Mouse (Mus musculus) heart, embryonic 14.5 days (tissue): Measurements from ENCODE around the gene Setd3. TPM values are rescaled to one million over a fixed set of nuclear protein-coding genes. Genes with fewer than 3 reads are reported as not detected.
A peak's percentile ranks its signal among the peaks of the same experiment; 100 is the strongest.

ENCODE experiments used
- ATAC-seq: fragments of 200-750 bp; cut with Nextera tagmentation; 2 replicates; pipeline ENCODE4 v1.8.0; 2017; ENCODE audit warnings: low read depth, moderate TSS enrichment; ENCODE audit not compliant: insufficient number of reproducible peaks, insufficient read depth, low FRiP score
- H3K27ac ChIP-seq, 2 experiments: fragments of 200-500 bp in 1 of 2; fragments of 300-500 bp in 1 of 2; sonication (generic) in 1 of 2; replicated peaks in 1 of 2; 2 replicates each; pipeline ENCODE4 v1.5.1; 2012 to 2014; ENCODE audit warnings: low read depth in 2 of 2, low read length in 2 of 2, control low read depth in 1 of 2, mild to moderate bottlenecking in 1 of 2, mixed read lengths in 1 of 2; ENCODE audit not compliant: control insufficient read depth in 1 of 2, insufficient read depth in 1 of 2
- H3K27me3 ChIP-seq: fragments of 300-500 bp; sonication (generic); 2 replicates; pipeline ENCODE4 v1.6.1; 2014; ENCODE audit warnings: mild to moderate bottlenecking, low read length, control low read depth; ENCODE audit not compliant: control insufficient read depth, insufficient read depth
- H3K36me3 ChIP-seq: fragments of 300-500 bp; sonication (generic); 2 replicates; pipeline ENCODE4 v1.6.1; 2014; ENCODE audit warnings: mild to moderate bottlenecking, control low read depth, low read length, mixed read lengths; ENCODE audit not compliant: control insufficient read depth, insufficient read depth
- H3K4me1 ChIP-seq, 2 experiments: fragments of 200-500 bp in 1 of 2; fragments of 300-500 bp in 1 of 2; sonication (generic) in 1 of 2; 2 replicates each; pipeline ENCODE4 v1.6.1; 2012 to 2014; ENCODE audit warnings: low read length in 2 of 2, control low read depth in 1 of 2, mixed read lengths in 1 of 2; ENCODE audit not compliant: control insufficient read depth in 2 of 2, insufficient read depth in 2 of 2
- H3K4me2 ChIP-seq: fragments of 300-500 bp; sonication (generic); 2 replicates; pipeline ENCODE4 v1.6.1; 2014; ENCODE audit warnings: mild to moderate bottlenecking, low read length
- H3K4me3 ChIP-seq, 2 experiments: fragments of 200-500 bp in 1 of 2; fragments of 300-500 bp in 1 of 2; sonication (generic) in 1 of 2; 2 replicates each; pipeline ENCODE4 v1.5.1; 2012 to 2014; ENCODE audit warnings: low read length in 2 of 2, mild to moderate bottlenecking in 2 of 2, control low read depth in 1 of 2, low read depth in 1 of 2, moderate library complexity in 1 of 2; ENCODE audit not compliant: control insufficient read depth in 1 of 2, insufficient read depth in 1 of 2
- H3K9ac ChIP-seq: fragments of 300-500 bp; sonication (generic); 2 replicates; pipeline ENCODE4 v1.6.1; 2014; ENCODE audit warnings: mild to moderate bottlenecking, low read length
- H3K9me3 ChIP-seq: fragments of 300-500 bp; sonication (generic); 2 replicates; pipeline ENCODE4 v1.6.1; 2016; ENCODE audit warnings: low read length, control low read depth; ENCODE audit not compliant: control insufficient read depth
- whole genome bisulfite sequencing: fragments of 180-500 bp; shearing (Covaris S2); extraction: QIAGEN DNeasy Blood & Tissue Kit; methylation state at CpG from one replicate; pipeline ENCODE4 v1.1.7; 2014; 5-methylcytosine and 5-hydroxymethylcytosine counted together
- polyA plus RNA-seq: library from polyadenylated mRNA; unstranded; fragments of >200 nt; fragmentation: Nextera tagmentation; extraction: Ambion mirVana; gene quantifications from 2 replicates; pipeline ENCODE4 v1.2.1, GENCODE M21; 2014

Setd3 gene
- polyA plus RNA-seq, 1 experiment from 2014 or later = 68.2 TPM

DNA sequence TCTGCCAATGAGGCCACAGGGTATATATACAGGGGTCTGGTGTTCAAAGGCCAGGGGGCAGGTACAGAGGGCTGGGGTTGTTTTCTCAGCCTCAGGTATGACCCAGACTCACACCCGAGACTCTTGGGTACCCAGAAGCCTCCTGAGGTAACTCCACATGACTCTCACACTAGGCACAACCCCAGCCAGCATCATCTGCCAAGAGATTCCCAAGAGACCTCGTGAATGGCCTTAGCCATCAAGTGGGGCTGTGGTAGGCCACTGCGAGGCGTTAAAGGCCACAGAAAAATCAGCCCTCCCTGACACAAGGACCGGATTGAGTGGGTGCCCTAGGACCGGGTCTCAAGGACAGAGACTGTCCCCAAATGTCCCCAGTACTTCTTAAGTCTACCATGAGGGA, 33.4 kb upstream of the Setd3 start:
- Histone ChIP-seq H3K4me2 (no peak overlapping the region), H3K4me1 (peaks cover 35 to 43% of the 10 kb centered on the region in 2 experiments), H3K9me3 (no peaks in the 10 kb centered on the region), H3K36me3 (no peaks in the 10 kb centered on the region), H3K9ac (no peak overlapping the region), H3K27me3 (no peaks in the 10 kb centered on the region), H3K27ac (no peak overlapping the region), H3K4me3 (no peak overlapping the region)
- no peak for ATAC-seq
- 72% methylated on average over 6 of the region's 6 CpGs for WGBS

DNA sequence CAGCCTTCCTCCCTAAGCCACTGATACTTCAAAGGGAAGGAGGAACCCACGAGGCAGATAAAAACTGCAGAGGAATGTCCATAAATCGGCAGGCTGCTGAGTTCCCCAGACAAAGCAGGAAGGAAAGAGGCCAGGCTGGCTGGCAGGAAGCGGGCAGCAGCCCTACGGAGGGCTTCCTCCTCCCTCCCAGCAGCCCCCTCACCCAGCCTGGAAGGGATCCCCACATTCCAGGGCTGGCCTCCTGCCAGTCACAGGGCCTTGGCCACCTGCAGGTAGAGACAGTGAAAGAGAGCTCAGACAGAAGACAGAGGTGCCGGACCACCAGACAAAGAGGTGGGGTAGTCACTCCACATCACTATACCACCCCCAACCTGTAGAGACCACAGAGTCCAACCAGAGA, 33.0 kb upstream of the Setd3 start:
- no peak for ATAC-seq
- Histone ChIP-seq H3K9me3 (no peaks in the 10 kb centered on the region), H3K27me3 (no peaks in the 10 kb centered on the region), H3K9ac (peak overlapping the region; percentile 38; the same call in 1 of the 2 replicates), H3K4me3 (no peak overlapping the region), H3K36me3 (no peaks in the 10 kb centered on the region), H3K4me2 (no peak overlapping the region), H3K4me1 (peaks cover 35 to 43% of the 10 kb centered on the region in 2 experiments), H3K27ac (no peak overlapping the region)
- WGBS = 30% methylated on average over 5 of the region's 5 CpGs

DNA sequence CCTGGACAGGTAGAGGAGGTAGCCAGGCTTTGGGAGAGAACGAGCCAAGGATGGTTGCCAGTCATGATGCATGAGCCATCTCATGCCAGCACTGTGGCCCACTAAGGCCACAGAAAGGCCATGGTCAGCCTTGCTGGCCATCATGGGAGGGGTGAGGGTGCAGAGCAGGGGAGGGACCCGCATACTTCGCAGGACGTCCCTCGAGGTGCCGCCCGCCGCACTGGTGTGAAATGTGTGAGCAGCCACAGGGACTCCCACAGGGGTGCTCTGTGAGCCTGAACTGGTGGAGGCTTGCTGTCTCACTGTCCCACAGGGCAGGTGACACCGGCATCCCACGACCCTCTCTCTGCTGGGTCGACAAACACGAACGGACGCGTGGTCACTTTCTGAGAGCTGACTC, 31.5 kb upstream of the Setd3 start:
- 86% methylated on average over 15 of the region's 15 CpGs for WGBS

DNA sequence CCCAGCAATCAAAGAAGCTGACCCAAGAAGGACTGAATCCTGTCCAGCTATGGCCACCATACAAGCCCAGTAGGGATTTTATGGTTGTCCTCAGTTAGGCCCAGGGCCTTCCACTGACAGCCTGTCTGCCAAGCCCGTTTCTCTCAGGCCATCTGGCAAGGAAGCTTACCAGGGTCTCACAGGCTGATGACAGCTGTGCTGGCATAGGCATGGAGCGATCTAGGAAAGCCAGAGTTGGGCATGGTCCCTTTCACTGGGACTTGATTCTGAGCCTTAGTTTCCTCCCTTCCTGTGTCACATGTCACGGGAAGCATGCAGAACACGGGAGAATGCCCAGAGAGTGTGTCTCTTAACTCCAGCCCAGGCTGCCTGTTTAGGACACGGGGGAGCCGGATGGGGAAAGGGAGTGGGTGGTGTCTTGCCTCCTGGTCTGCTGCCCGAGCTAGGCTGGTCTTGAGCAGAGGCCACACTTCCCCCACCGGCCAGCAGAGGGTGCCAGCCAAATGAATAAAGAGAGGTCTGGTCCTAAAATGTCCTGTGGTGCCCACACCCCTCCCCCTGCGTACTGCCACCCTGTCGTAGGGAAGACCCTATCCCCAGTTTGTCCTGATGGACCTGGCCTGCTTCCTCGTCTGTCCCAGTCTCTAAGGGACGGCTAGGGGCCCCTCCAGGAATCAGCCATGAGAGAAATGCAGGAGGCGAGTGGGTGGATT, 29.8 kb upstream of the Setd3 start:
- Histone ChIP-seq H3K27me3 (no peaks in the 10 kb centered on the region), H3K9me3 (no peaks in the 10 kb centered on the region), H3K27ac (no peak overlapping the region), H3K4me1 (peaks cover 22 to 29% of the 10 kb centered on the region in 2 experiments), H3K36me3 (peaks cover 27% of the 10 kb centered on the region), H3K4me2 (no peak overlapping the region), H3K9ac (no peak overlapping the region; the same call in 1 of the 2 replicates), H3K4me3 (no peak overlapping the region)
- no peak for ATAC-seq
- WGBS = 24% methylated on average over 13 of the region's 13 CpGs

More for the DNA sequence above, 31.5 kb upstream of the Setd3 start:
- Histone ChIP-seq H3K36me3 (peaks cover 10% of the 10 kb centered on the region), H3K4me1 (peaks cover 35 to 43% of the 10 kb centered on the region in 2 experiments), H3K27me3 (no peaks in the 10 kb centered on the region), H3K9me3 (no peaks in the 10 kb centered on the region), H3K9ac (no peak overlapping the region), H3K4me3 (no peak overlapping the region), H3K4me2 (no peak overlapping the region), H3K27ac (no peak overlapping the region)
- ATAC-seq = no peak

DNA sequence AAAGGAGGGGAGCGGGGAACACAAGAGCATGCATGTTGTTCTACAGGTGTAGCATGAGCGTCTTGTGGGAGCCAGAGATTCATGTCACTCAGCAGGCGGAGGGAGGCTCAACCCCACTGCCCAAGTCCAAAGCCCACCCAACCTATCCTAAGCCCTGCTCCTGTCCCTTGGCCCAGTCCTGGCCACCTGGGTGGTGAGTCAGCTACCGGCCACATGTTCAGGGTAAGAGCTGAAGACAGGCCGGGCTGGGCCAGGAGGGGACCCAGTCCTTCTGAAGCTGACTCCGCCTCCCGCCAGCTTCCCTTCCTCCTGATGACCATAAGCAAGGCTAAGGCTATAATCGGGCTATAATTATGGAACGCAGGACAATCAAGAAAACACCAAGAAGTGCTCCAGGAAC, 29.1 kb upstream of the Setd3 start:
- Histone ChIP-seq H3K4me3 (no peak overlapping the region), H3K9me3 (no peaks in the 10 kb centered on the region), H3K9ac (no peak overlapping the region), H3K36me3 (peaks cover 34% of the 10 kb centered on the region), H3K27ac (no peak overlapping the region), H3K4me1 (peaks cover 16 to 22% of the 10 kb centered on the region in 2 experiments), H3K27me3 (no peaks in the 10 kb centered on the region), H3K4me2 (no peak overlapping the region)
- no peak for ATAC-seq
- WGBS = 84% methylated on average over 9 of the region's 9 CpGs

DNA sequence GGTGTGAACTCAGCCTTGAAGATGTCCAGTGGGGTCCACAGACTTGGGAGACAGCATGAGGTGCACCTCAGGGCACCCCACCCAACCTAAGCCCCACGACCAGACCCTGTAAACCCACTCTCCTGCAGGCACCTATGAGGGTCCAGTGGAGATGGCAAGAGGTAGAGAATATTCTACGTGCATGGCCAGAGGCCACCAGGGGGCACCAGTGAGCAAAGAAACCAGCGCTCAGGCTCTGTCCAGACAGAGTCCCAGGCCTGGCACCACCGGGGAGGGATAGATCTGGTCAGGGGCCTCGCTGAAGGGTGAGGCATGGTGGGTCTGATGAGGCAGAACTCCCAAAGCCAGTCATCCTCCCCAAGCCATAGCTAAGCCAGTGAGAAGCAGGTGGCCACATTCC, 27.5 kb upstream of the Setd3 start:
- Histone ChIP-seq H3K9me3 (no peaks in the 10 kb centered on the region), H3K27me3 (no peaks in the 10 kb centered on the region), H3K4me2 (no peak overlapping the region), H3K9ac (no peak overlapping the region), H3K4me3 (no peak overlapping the region), H3K4me1 (peaks cover 3 to 7% of the 10 kb centered on the region in 2 experiments; a peak in 2 of 4 replicates), H3K27ac (no peak overlapping the region), H3K36me3 (peaks cover 49% of the 10 kb centered on the region)
- 10% methylated on average over 5 of the region's 5 CpGs for WGBS
- 0 out of 2 replicates have a peak, but pooled peaks have one; percentile 15 for ATAC-seq

DNA sequence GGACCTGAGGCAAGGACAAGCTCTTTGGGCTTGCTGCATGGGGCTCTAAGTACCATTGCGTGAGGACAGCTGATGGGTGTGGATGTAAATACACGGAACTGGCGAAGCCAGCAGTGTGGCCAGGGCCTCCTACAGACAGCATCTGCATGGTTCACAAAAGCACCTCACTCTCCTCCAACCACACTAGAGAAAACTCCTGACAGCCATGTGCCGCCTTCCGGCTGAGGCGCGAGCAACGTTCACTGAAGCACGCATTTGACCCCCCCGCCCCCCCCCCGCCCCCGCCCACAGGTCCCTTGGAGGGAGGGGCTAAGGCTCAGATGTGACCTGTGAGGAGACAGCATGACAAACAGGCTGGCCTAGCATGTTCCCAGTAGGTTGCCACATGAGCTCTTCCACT, 25.9 kb upstream of the Setd3 start:
- Histone ChIP-seq H3K4me1 (peaks cover 3 to 7% of the 10 kb centered on the region in 2 experiments; a peak in 2 of 4 replicates), H3K4me3 (no peak overlapping the region), H3K36me3 (peaks cover 65% of the 10 kb centered on the region), H3K9me3 (no peaks in the 10 kb centered on the region), H3K4me2 (no peak overlapping the region), H3K27ac (no peak overlapping the region), H3K27me3 (no peaks in the 10 kb centered on the region), H3K9ac (no peak overlapping the region)
- no peak for ATAC-seq
- WGBS = 86% methylated on average over 12 of the region's 12 CpGs

DNA sequence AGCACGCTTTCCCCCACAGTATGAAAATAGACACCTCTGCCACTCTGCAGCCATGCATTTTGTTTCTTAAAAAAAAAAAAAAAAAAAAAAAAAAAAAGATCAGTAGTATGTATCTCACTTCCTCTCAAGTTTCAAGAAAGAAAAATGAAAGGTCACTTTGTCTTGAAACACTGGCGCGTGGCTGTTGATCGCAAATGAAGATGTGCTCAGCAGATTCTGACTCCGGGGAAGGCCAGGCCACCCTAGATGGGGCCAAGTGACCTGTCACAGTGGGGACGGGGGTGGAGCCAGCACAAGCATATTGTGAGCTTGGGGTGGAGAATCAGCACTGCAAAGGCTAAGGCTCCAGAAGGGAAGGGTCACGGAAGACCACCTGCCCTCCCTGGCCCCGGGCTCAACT, 24.8 kb upstream of the Setd3 start:
- peaks cover 76% of the 10 kb centered on the region for H3K36me3 ChIP-seq
- ATAC-seq = no peak
- WGBS = 75% methylated on average over 8 of the region's 8 CpGs

More for the DNA sequence above, 24.8 kb upstream of the Setd3 start:
- Histone ChIP-seq H3K9ac (no peak overlapping the region), H3K4me2 (no peak overlapping the region), H3K9me3 (no peaks in the 10 kb centered on the region), H3K27me3 (no peaks in the 10 kb centered on the region), H3K27ac (no peak overlapping the region), H3K4me3 (no peak overlapping the region), H3K4me1 (peaks cover 0 to 3% of the 10 kb centered on the region in 2 experiments; a peak in 1 of 4 replicates)
